Mouse (Mus musculus): ENCODE data around the gene Rock2. TPM values are rescaled to one million over a fixed set of nuclear protein-coding genes. Genes with fewer than 3 reads are reported as not detected.
"Not testable (repeated sequence)": the region's sequence is repeated elsewhere in the genome, so short reads cannot be mapped to it uniquely, and the experiment has no call there.

The Rock2 gene
- total RNA-seq, 2 experiments from 2014 or later, result 148 to 161 TPM

GRCm38 (mm10) chr12:16996886-16997462 is 102.3 kb downstream of the Rock2 start:
- no peak for DNase-seq (ENCODE audit: low spot score in 2 of 2)

GRCm38 (mm10) chr12:16999146-16999545 is 104.5 kb downstream of the Rock2 start:
- DNase-seq (ENCODE audit: low spot score in 2 of 2), result no peak

GRCm38 (mm10) chr12:16999739-17000497 is 105.2 kb downstream of the Rock2 start, which contains the start of gene Pqlc3:
Pqlc3 (minus strand) TSS chr12:17000408.
- DNase-seq (ENCODE audit: low spot score in 2 of 2), result peak; percentile 69 to 72

- DNase-seq (ENCODE audit: low spot score in 2 of 2), result no peak
Measured at GRCm38 (mm10) chr12:17000628-17001027, 105.9 kb downstream of the Rock2 start.

GRCm38 (mm10) chr12:17001211-17001610 is 106.5 kb downstream of the Rock2 start:
- DNase-seq (ENCODE audit: low spot score in 2 of 2), result no peak

GRCm38 (mm10) chr12:17009466-17009865 is 114.8 kb downstream of the Rock2 start:
- no peak for DNase-seq (ENCODE audit: low spot score in 2 of 2)

GRCm38 (mm10) chr12:17011100-17011870 is 116.6 kb downstream of the Rock2 start, which contains the start of gene 2410004P03Rik:
2410004P03Rik (minus strand) TSS chr12:17011727.
- DNase-seq (ENCODE audit: low spot score in 2 of 2), result peak; percentile 53 to 76

- no peak for DNase-seq (ENCODE audit: low spot score in 2 of 2)
Measured at GRCm38 (mm10) chr12:17012067-17012899, 117.6 kb downstream of the Rock2 start.

GRCm38 (mm10) chr12:17015711-17016110 is 121.0 kb downstream of the Rock2 start:
- no peak for DNase-seq (ENCODE audit: low spot score in 2 of 2)

- DNase-seq (ENCODE audit: low spot score in 2 of 2), result peak; percentile 70 to 83
Measured at GRCm38 (mm10) chr12:17018468-17018867, 123.8 kb downstream of the Rock2 start.

GRCm38 (mm10) chr12:17021125-17021524 is 126.4 kb downstream of the Rock2 start:
- not testable (repeated sequence) for DNase-seq (ENCODE audit: low spot score in 2 of 2)

- DNase-seq (ENCODE audit: low spot score in 2 of 2), result no peak
Measured at GRCm38 (mm10) chr12:17022145-17022544, 127.5 kb downstream of the Rock2 start.

- DNase-seq (ENCODE audit: low spot score in 2 of 2), result no peak
Measured at GRCm38 (mm10) chr12:17024554-17025110, 129.9 kb downstream of the Rock2 start.

- DNase-seq (ENCODE audit: low spot score in 2 of 2), result peak; percentile 86 to 93
Measured at GRCm38 (mm10) chr12:17032694-17033463, 138.2 kb downstream of the Rock2 start.

GRCm38 (mm10) chr12:17033464-17033841 is 138.8 kb downstream of the Rock2 start:
- DNase-seq (ENCODE audit: low spot score in 2 of 2), result peak in 1 of 2 experiments; percentile 27

GRCm38 (mm10) chr12:17034671-17035070 is 140.0 kb downstream of the Rock2 start:
- no peak for DNase-seq (ENCODE audit: low spot score in 2 of 2)

- DNase-seq (ENCODE audit: low spot score in 2 of 2), result peak in 1 of 2 experiments; percentile 48
Measured at GRCm38 (mm10) chr12:17035128-17035527, 140.4 kb downstream of the Rock2 start.

- no peak for DNase-seq (ENCODE audit: low spot score in 2 of 2)
Measured at GRCm38 (mm10) chr12:17036532-17036931, 141.8 kb downstream of the Rock2 start.

- peak; percentile 59 to 67 for DNase-seq (ENCODE audit: low spot score in 2 of 2)
Measured at GRCm38 (mm10) chr12:17037053-17037610, 142.4 kb downstream of the Rock2 start.
